Mouse (Mus musculus): ENCODE results near the gene Myo18a.

GRCm38 (mm10) chr11:77777937-77778336, 14.9 kb downstream of the Myo18a start:
- TF ChIP-seq CTCF (IDR thresholded peaks at IDR 0.05; ENCODE audit: extremely low read depth, insufficient read depth, low read length) (no peak), POLR2A (IDR thresholded peaks at IDR 0.05; ENCODE audit: extremely low read depth, insufficient read depth, low read length) (no peak)

All from cortical plate, adult 2 months (tissue).